Mouse (Mus musculus): Measurements from ENCODE around the gene Slc35f1. TPM values are rescaled to one million over a fixed set of nuclear protein-coding genes. Genes with fewer than 3 reads are reported as not detected.
A peak's percentile ranks its signal among the peaks of the same experiment; 100 is the strongest.

Slc35f1 gene
- total RNA-seq, 2 experiments from 2014 or later, result 51.4 to 63.6 TPM

- peak; percentile 30 to 78 for DNase-seq (ENCODE audit: low spot score in 2 of 2)
- intact Hi-C loops (cut with DNase I), result no loop called here
Measured at GRCm38 (mm10) chr10:52758589-52758988, 68.3 kb downstream of the Slc35f1 start.

- DNase-seq (ENCODE audit: low spot score in 2 of 2), result no peak
- intact Hi-C loops (cut with DNase I), result no loop called here
Measured at GRCm38 (mm10) chr10:52760527-52760926, 70.2 kb downstream of the Slc35f1 start.

DNA sequence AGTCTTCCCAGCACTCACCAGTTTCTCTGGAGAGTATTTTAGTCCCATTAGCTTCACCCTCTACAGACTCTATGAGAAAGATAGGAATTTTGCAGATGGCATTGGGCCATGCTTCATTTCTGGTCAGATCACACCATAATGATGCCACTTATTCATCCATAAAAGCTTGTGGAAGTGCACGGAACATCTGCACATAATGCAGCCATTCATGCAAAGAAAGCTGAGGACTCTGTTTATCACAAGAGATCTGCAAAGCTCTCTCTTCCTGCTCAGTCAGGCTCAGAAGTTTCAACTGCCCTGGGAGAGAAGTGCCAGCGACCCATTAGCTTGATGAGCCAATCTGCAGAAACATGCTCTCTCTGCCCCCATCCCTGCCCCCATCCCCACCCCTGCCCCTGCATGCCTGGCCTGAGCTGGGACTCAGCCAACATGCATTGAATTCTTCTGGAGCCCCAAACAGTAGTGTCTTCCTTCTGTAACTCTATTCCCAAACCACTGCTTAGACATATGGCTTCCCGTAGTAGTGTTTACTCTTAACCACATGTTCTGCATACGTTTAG, 89.7 kb downstream of the Slc35f1 start:
- intact Hi-C loops (cut with DNase I), result no loop called here
- DNase-seq (ENCODE audit: low spot score in 2 of 2), result peak in 1 of 2 experiments; percentile 12

DNA sequence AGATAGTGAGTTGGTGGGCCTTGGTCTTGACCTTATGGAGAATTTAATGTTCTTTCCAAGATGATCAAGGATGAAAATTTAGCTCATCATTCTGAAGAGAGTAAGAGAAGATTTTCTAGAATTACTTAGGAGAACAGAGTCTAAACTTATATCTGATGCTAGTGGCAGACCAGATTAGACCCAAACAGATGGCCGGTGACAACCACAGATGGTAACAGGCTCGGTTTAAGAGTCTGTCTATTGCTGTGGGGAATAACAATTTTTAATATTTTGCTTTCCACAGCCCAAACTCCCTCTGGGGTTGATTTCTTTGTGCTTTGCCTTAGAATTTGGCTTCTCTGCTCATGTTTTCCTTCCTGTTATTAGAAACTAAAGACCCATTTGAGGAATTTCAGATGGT, 96.7 kb downstream of the Slc35f1 start:
- intact Hi-C loops (cut with DNase I), result no loop called here
- DNase-seq (ENCODE audit: low spot score in 2 of 2), result peak; percentile 28 to 70

DNA sequence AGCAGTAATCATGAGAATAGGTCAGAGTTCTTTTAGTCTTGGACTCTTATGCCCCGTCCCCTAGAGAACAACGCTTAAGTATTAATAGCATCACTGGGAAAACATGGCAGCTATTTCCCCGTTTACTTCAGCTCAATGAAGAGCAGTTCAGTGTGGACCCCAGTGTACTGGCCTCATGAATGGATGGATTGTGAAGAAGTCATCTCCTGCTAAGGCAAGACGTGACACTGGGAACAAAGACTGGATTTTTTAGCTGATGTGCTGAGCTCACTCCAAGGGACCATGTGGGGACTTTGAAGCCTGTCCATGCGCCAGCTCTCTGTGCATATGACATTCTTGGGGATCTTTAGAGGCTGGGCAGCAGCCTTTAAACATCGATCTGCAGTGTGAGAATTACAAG, 101.2 kb downstream of the Slc35f1 start:
- DNase-seq (ENCODE audit: low spot score in 2 of 2), result peak; percentile 15 to 24
- intact Hi-C loops (cut with DNase I), result no loop called here

GRCm38 (mm10) chr10:52797454-52797853, 107.1 kb downstream of the Slc35f1 start:
- intact Hi-C loops (cut with DNase I), result no loop called here
- DNase-seq (ENCODE audit: low spot score in 2 of 2), result no peak

DNA sequence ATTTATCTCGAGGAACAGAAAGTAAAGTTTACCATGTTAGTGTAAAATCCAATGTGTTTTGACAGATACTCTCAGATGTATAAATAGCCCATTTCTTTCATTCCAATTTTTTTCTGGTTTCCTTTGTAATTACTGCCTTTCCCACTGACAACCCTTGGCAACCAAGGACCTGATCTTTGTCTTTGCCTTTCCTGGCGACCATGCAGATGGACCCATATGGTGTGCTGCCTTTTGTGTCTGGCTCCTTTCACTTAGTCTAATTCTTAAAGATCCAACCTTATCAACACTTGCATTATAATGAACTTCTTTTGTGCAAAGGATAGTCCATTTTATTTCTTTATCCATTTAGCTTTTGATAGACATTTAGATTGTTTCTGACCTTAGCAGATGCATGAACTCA, 117.5 kb downstream of the Slc35f1 start:
- no peak for DNase-seq (ENCODE audit: low spot score in 2 of 2)
- intact Hi-C loops (cut with DNase I), result no loop called here

GRCm38 (mm10) chr10:52812861-52813260, 122.5 kb downstream of the Slc35f1 start:
- intact Hi-C loops (cut with DNase I), result no loop called here
- no peak for DNase-seq (ENCODE audit: low spot score in 2 of 2)

DNA sequence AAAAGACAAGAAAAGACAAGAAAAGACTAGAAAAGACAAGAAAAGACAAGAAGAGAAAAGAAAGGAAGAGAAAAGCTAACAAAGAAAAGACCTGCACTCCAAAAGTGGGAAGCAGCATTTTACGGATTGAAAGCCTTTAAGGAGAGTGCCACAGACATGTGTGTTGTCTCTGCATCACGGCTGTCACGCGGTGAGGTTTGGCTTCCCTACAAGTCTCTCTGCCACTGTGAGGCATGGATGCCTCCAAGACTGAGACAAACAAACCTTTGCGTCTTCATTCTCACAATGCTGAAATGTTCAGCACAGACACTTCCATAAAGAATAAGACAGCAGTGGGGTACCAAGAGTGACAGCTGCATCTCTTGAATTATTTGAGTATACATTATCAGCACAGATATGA, 124.0 kb downstream of the Slc35f1 start:
- peak; percentile 7 to 35 for DNase-seq (ENCODE audit: low spot score in 2 of 2)
- intact Hi-C loops (cut with DNase I), result no loop called here

- DNase-seq (ENCODE audit: low spot score in 2 of 2), result peak in 1 of 2 experiments; percentile 20
- intact Hi-C loops (cut with DNase I), result no loop called here
Measured at GRCm38 (mm10) chr10:52819661-52820060, 129.3 kb downstream of the Slc35f1 start.

DNA sequence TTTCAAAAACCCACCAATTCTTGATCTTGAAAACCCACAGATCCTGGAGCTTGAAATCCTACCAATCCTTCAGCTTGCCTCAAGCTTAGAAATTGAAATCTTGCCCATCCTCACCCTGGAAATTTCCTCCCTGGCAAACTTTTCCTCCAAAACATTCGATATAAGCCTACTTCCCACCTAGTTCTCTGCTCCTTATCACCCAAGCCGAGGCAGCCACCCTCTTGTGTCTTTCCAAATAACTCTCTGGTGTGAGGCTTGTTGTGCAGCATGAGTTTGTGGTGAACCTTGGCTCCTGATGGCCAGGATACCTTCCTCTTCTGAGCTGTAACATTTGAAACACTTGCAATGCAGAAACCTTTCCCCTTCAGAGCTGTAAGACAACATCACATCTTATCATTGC, 132.6 kb downstream of the Slc35f1 start:
- intact Hi-C loops (cut with DNase I), result no loop called here

GRCm38 (mm10) chr10:52825746-52826145, 135.4 kb downstream of the Slc35f1 start:
- no peak for DNase-seq (ENCODE audit: low spot score in 2 of 2)
- intact Hi-C loops (cut with DNase I), result no loop called here

More for the DNA sequence above, 132.6 kb downstream of the Slc35f1 start:
- DNase-seq (ENCODE audit: low spot score in 2 of 2), result no peak

GRCm38 (mm10) chr10:52840819-52841218, 150.5 kb downstream of the Slc35f1 start:
- no peak for DNase-seq (ENCODE audit: low spot score in 2 of 2)
- intact Hi-C loops (cut with DNase I), result no loop called here

DNA sequence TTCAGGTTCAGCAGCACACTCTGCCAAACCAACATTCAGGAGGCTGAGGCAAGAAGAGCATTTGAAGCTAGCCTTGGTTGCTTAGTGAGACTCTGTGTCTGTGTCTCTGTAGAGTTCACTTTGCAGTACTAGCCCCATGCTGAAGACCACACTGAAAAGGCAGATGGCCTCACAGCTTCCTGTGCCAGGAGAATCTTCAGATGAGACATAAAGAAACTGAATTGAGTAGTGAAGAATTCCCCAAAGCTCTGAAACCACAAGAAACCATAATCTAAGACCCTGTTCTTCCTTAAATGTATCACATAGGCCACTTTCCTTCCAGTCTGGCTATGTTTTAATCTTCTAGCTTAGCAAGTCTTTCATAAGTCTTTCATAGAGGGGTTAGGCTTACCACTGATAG, 161.7 kb downstream of the Slc35f1 start:
- no peak for DNase-seq (ENCODE audit: low spot score in 2 of 2)
- intact Hi-C loops (cut with DNase I), result no loop called here

GRCm38 (mm10) chr10:52860851-52861250, 170.5 kb downstream of the Slc35f1 start:
- no peak for DNase-seq (ENCODE audit: low spot score in 2 of 2)
- intact Hi-C loops (cut with DNase I), result no loop called here

DNA sequence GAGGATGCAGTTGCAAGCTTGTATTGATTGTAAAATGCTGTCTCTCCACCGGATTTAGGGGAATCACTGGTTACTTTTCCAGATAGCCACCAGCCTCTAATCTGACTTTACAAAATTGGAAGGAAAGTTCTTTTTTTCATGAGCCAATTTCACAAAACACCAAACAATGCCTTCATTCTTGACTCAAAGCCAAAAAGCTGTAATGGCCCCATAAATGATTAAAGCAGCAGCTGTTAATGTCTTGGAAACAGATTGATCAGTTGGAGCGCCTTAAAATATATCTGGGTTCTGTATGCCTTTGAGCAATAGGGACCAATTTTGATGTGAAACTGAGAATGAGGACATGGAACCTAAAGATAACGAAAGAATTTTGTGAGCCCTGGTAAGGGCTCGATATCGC, 174.6 kb downstream of the Slc35f1 start:
- no peak for DNase-seq (ENCODE audit: low spot score in 2 of 2)
- intact Hi-C loops (cut with DNase I), result no loop called here

- intact Hi-C loops (cut with DNase I), result no loop called here
- DNase-seq (ENCODE audit: low spot score in 2 of 2), result no peak
Measured at GRCm38 (mm10) chr10:52871110-52871509, 180.8 kb downstream of the Slc35f1 start.

DNA sequence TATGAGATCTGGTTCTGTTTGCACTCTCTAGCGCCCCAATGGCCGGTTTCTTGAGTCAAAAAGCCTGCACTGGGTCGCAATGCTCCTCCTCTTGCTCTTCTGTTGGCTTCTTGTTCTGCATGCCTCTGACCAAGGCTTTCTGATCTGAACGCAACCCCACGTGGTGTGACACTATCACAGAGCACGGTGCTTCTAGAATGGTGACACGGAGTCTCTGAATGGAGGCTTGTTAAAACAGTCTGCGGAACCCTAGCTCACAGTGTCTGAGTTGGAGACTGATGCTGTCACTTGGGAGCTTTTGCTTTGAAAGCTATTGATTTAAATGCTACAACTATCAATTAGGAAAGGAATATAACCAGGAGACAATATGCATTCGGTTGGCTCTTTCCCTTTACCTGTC, 183.8 kb downstream of the Slc35f1 start:
- intact Hi-C loops (cut with DNase I), result no loop called here
- no peak for DNase-seq (ENCODE audit: low spot score in 2 of 2)

GRCm38 (mm10) chr10:52874712-52875111, 184.4 kb downstream of the Slc35f1 start:
- intact Hi-C loops (cut with DNase I), result no loop called here
- DNase-seq (ENCODE audit: low spot score in 2 of 2), result no peak

DNA sequence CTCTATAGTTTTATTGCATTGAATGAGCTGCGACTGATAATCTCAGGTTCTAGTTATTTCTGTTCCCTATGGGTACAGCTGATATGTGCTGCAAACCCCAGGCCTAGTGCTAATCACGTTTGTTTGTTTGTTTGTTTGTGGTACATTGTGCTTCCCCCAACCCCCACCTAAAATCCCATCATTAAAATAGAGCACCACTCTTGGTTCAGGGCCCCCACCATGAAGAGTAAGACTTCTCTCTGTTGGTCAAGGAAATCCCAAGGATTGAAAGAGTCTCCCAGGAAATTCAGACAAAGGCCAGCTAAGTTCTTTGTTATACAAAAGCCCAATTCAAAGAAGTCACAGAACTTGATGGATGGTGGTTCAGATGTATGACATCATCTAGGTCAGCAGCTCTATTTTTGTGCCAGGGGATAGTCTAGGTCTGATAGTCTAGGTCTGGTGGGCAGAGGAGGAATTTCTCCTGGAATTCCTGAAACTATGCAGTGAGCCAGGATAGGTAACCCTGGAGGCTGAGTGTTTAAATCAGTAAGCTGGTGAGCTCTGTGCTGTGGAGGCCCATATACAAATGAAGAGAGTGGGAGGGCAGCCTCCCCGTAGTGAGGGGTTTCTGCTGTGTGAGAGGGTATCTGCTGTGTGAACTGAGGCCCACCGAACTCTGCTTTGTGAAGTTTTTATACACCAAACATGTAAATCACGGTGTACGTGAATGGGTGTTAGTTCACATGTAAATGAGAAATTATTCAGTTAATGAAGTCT, 187.1 kb downstream of the Slc35f1 start:
- intact Hi-C loops (cut with DNase I), result no loop called here
- DNase-seq (ENCODE audit: low spot score in 2 of 2), result no peak

DNA sequence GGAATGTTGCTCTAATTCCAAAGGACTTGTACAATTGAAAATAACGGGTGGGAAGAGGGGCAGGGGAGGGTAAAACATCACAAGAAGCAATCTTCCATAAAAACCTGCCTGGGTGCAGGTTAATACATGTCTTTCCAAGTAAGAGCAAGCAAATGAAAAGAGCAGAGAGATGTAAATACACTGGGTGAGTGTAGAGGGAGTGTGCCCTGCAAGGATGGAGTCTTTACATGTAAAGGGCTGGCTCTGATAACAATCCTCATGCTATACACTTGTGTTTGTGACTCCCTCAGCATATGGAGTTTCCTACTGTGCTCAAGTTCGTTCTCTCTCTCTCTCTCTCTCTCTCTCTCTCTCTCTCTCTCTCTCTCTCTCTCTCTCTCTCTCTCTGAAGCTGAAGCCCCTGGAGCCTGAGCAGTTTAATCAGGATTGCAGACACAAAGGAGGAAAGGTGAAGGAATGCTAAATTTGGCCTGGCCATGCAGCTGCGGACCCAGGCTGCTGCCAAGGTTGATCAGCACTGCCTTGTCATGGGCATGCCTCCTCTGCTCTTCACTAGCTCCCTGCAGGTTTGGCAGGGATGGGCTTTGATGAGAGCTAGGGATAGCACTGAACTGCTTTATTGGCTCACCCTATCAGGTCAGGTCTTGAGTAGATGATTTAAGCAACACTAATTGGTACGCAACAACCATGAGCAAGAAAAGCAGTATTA, 187.9 kb downstream of the Slc35f1 start:
- intact Hi-C loops (cut with DNase I), result no loop called here
- no peak for DNase-seq (ENCODE audit: low spot score in 2 of 2)
